8 mouse cellular contexts compared by ENCODE assay signal in genomic region chr3:84228203-84228870, GRCm38 (mm10). TPM values are rescaled to one million over a fixed set of nuclear protein-coding genes. Genes with fewer than 3 reads are reported as not detected.
DNase-seq lines count a peak whose midpoint lies in the region; ATAC-seq and TF ChIP-seq lines count a peak whose summit lies in the region.

No protein-coding gene starts in this region.

- DNase-seq in CD8-positive naive resting alpha-beta T cell, adult 2 months (ENCODE audit: low read depth in 2 of 2, low spot score in 2 of 2): peak; percentile 39 to 59
- peak; percentile 57 for DNase-seq in adrenal gland, adult 18-20 months (ENCODE audit: low spot score in 2 of 2)
- DNase-seq in embryo, embryonic 11.5 days (ENCODE audit: low read depth, low spot score): peak; percentile 79
- DNase-seq in kidney, postnatal 10 days: peak; percentile 82
- DNase-seq in left cerebral cortex, postnatal 14 days (ENCODE audit: low spot score in 2 of 2): no peak

- 1% methylated on average over 18 of the region's 18 CpGs for WGBS in heart, embryonic 14.5 days
- WGBS in small intestine, adult 2 months: 5% methylated on average over 18 of the region's 18 CpGs

- no peaks in the 10 kb centered on the region for H3K9me3 ChIP-seq in heart, embryonic 14.5 days (ENCODE audit: control insufficient read depth, low read length)
- peaks cover 2% of the 10 kb centered on the region for H3K9me3 ChIP-seq in megakaryocyte, embryonic 14.5 days

- peak overlapping the region; percentile 53 to 56 for H3K4me3 ChIP-seq in heart, embryonic 14.5 days (ENCODE audit: control insufficient read depth in 1 of 2, insufficient read depth in 1 of 2, low read depth in 1 of 2, low read length in 2 of 2)
- H3K4me3 ChIP-seq in megakaryocyte, embryonic 14.5 days (replicated peaks): peak overlapping the region; percentile 90
- H3K4me3 ChIP-seq in small intestine, adult 2 months (ENCODE audit: low read depth, low read length): peak overlapping the region; percentile 51

- H3K36me3 ChIP-seq in heart, embryonic 14.5 days (ENCODE audit: control insufficient read depth, insufficient read depth, low read length): no peaks in the 10 kb centered on the region
- H3K36me3 ChIP-seq in megakaryocyte, embryonic 14.5 days (replicated peaks; ENCODE audit: low read length): no peaks in the 10 kb centered on the region
- H3K36me3 ChIP-seq in small intestine, adult 2 months (ENCODE audit: control insufficient read depth, insufficient read depth, low read length): peaks cover 1% of the 10 kb centered on the region; the same call in 1 of the 2 replicates

- peak overlapping the region; percentile 71 for H3K9ac ChIP-seq in heart, embryonic 14.5 days (ENCODE audit: low read length)

- ATAC-seq in heart, embryonic 14.5 days (ENCODE audit: insufficient number of reproducible peaks, insufficient read depth, low FRiP score, low read depth): peak; percentile 71; the same call in 1 of the 2 replicates

- H3K27me3 ChIP-seq in heart, embryonic 14.5 days (ENCODE audit: control insufficient read depth, insufficient read depth, low read length): no peaks in the 10 kb centered on the region
- peaks cover 49% of the 10 kb centered on the region for H3K27me3 ChIP-seq in megakaryocyte, embryonic 14.5 days (replicated peaks)
- H3K27me3 ChIP-seq in small intestine, adult 2 months (ENCODE audit: control insufficient read depth, insufficient read depth, low read length): no peaks in the 10 kb centered on the region

- peak overlapping the region; percentile 88 for H3K4me2 ChIP-seq in heart, embryonic 14.5 days (ENCODE audit: low read length)

- intact Hi-C loops in left cerebral cortex, postnatal 14 days (cut with DNase I): loop anchor here (2.0 kb wide), 1 partner anchor 28 kb away; no protein-coding TSS in a partner anchor

- H3K4me1 ChIP-seq in heart, embryonic 14.5 days (ENCODE audit: control insufficient read depth in 2 of 2, insufficient read depth in 2 of 2, low read length in 2 of 2): peaks cover 13 to 17% of the 10 kb centered on the region in 2 experiments
- peaks cover 11% of the 10 kb centered on the region for H3K4me1 ChIP-seq in megakaryocyte, embryonic 14.5 days
- H3K4me1 ChIP-seq in small intestine, adult 2 months (ENCODE audit: control insufficient read depth, insufficient read depth, insufficient read length, low read length): peaks cover 34% of the 10 kb centered on the region

- peak; percentile 7; the same call in 1 of the 2 replicates for TF ChIP-seq CTCF in small intestine, adult 2 months (IDR thresholded peaks at IDR 0.05; ENCODE audit: extremely low read depth, insufficient read length, insufficient replicate concordance, low read depth, low read length)

- no peak for TF ChIP-seq POLR2A in small intestine, adult 2 months (IDR thresholded peaks at IDR 0.05; ENCODE audit: low read depth, low read length)

- peak overlapping the region; percentile 30 to 70; a peak in 3 of 4 replicates for H3K27ac ChIP-seq in heart, embryonic 14.5 days (replicated peaks in 1 of 2; ENCODE audit: control insufficient read depth in 1 of 2, insufficient read depth in 1 of 2, low read depth in 2 of 2, low read length in 2 of 2)
- H3K27ac ChIP-seq in small intestine, adult 2 months (ENCODE audit: insufficient read depth, low read depth, low read length): peak overlapping the region; percentile 20; the same call in 1 of the 2 replicates

RNA-seq across cellular contexts. Expression of gene Gm6525, which starts 54.4 kb away (rescaled TPM):
- under 1 TPM in 1 of 2 experiments, not detected in 1; 0.30 TPM for total RNA-seq in adrenal gland, adult 18-20 months (2021)
- polyA plus RNA-seq in heart, embryonic 14.5 days (2014; fragmentation: Nextera tagmentation; extraction: Ambion mirVana): 0.32 and 0.39 TPM in 2 replicates
- polyA plus RNA-seq in megakaryocyte, embryonic 14.5 days (2012; ENCODE audit: insufficient read depth, low replicate concordance): not detected in 2 replicates
- polyA plus RNA-seq in small intestine, adult 2 months (2012; rRNA removed): not detected in 2 replicates
- under 1 TPM in 1 of 2 experiments, not detected in 1; 0.35 TPM for total RNA-seq in left cerebral cortex, postnatal 14 days (2021)

Comparison
In these comparisons a context has a peak if more than half of its experiments do, and no peak if none do; other contexts are left out.
1. DNase-seq: peak in CD8-positive naive resting alpha-beta T cell, adult 2 months (2 of 2), adrenal gland, adult 18-20 months (2 of 2), embryo, embryonic 11.5 days (single experiment) and kidney, postnatal 10 days (single experiment); none in left cerebral cortex, postnatal 14 days (0 of 2).
2. Peak in every context shown above with its lines, with median percentiles within 50 percentile points of each other: H3K4me3 ChIP-seq.